Mouse (Mus musculus) stomach, embryonic 15.5 days (tissue): Measurements from ENCODE around the gene Entpd4b. TPM values are rescaled to one million over a fixed set of nuclear protein-coding genes. Genes with fewer than 3 reads are reported as not detected.
"Not testable (repeated sequence)": the region's sequence is repeated elsewhere in the genome, so short reads cannot be mapped to it uniquely, and the experiment has no call there.

ENCODE experiments used
- ATAC-seq: fragments of 200-750 bp; cut with Nextera tagmentation; 2 replicates; pipeline ENCODE4 v1.8.0; 2017; ENCODE audit warnings: low read depth, moderate number of reproducible peaks, moderate TSS enrichment; ENCODE audit not compliant: insufficient read depth, low FRiP score
- H3K27ac ChIP-seq: fragments of 300-500 bp; sonication (generic); 2 replicates; pipeline ENCODE4 v1.5.1; 2015; ENCODE audit warnings: mild to moderate bottlenecking, inconsistent platforms
- H3K27me3 ChIP-seq: fragments of 300-500 bp; sonication (generic); replicated peaks from 2 replicates; pipeline ENCODE4 v1.6.1; 2015; ENCODE audit warnings: inconsistent platforms
- H3K36me3 ChIP-seq: fragments of 300-500 bp; sonication (generic); 2 replicates; pipeline ENCODE4 v1.6.1; 2015; ENCODE audit warnings: inconsistent platforms
- H3K4me1 ChIP-seq: fragments of 300-500 bp; sonication (generic); 2 replicates; pipeline ENCODE4 v1.6.1; 2015; ENCODE audit warnings: inconsistent platforms
- H3K4me2 ChIP-seq: fragments of 300-500 bp; sonication (generic); 2 replicates; pipeline ENCODE4 v1.6.1; 2015; ENCODE audit warnings: mild to moderate bottlenecking, inconsistent platforms
- H3K4me3 ChIP-seq: fragments of 300-500 bp; sonication (generic); replicated peaks from 2 replicates; pipeline ENCODE4 v1.5.1; 2015; ENCODE audit warnings: inconsistent platforms
- H3K9ac ChIP-seq: fragments of 300-500 bp; sonication (generic); 2 replicates; pipeline ENCODE4 v1.6.1; 2015; ENCODE audit warnings: inconsistent platforms
- H3K9me3 ChIP-seq: fragments of 300-500 bp; sonication (generic); 2 replicates; pipeline ENCODE4 v1.6.1; 2016; ENCODE audit warnings: inconsistent platforms
- WGBS: fragments of 180-500 bp; shearing (Covaris S2); methylation state at CpG from one replicate; pipeline ENCODE4 v1.1.7; 2015; 5-methylcytosine and 5-hydroxymethylcytosine counted together
- polyA plus RNA-seq: library from polyadenylated mRNA; unstranded; fragments of >200 nt; fragmentation: Nextera tagmentation; extraction: Ambion mirVana; gene quantifications from 2 replicates; pipeline ENCODE4 v1.2.1, GENCODE M21; 2015

Entpd4b gene
- polyA plus RNA-seq: 16.6 and 17.1 TPM in 2 replicates

DNA sequence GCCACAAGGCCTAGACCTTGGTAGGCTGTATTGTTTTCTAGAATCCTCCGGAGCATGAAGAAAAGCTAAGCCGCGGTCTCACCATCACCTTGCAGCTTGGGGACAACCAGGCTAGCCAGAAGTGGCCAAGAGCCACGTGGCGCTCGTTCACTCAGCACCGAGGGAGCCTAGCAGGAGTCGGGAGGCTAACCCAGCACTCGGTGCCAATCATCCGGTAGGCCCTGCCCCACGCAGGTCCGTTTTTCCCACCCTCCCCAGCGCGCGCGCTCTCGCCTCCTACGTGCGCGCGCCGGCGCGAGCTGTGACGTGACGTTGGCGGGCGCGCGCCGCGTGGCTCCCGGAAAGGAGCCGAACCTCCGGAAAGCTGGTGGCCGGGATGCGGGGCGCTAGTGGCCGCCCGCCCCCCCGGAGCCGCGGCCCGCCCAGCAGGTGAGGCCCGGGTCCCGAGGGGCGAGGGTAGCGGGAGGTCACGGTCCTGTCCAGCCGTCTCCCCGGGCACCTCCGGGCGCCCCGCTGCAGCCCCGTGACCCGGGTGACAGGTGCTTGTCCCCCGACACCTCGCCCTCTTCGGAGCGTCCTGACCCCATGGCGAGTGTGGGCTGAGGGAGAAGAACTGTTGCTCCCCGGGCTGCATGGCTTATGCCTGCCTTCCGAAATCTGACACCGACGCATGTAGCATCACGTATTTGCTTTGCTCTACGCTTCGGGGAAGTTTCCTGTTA is at the start of gene Entpd4b:
Entpd4b (plus strand) TSS at position 315 of the 722 bp plus-strand sequence.
- not testable (repeated sequence) for H3K4me2 ChIP-seq, H3K4me1 ChIP-seq, H3K27ac ChIP-seq, H3K4me3 ChIP-seq, H3K36me3 ChIP-seq, H3K9ac ChIP-seq, H3K9me3 ChIP-seq, H3K27me3 ChIP-seq
- no CpG with 5 or more reads among the region's 68 CpGs for WGBS
- peak; percentile 95 for ATAC-seq

DNA sequence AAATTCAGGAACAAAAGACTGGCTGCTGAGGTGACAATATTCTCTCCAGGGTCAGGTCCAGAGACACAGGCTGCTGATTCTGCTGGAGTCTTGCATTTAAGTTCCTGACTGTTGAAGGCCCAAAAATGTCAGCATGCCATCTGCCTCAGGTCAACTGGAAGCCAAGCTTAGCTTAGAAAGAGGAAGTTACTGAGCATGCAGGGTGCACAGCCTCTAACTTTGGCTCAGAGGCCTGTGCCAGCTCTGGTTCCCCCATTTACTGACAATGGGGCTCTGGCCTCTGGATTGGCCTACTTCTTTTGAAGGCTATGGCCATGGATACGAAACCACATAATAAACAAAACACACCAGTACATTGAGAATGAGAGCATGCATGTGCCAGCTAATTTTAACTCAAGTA is 48.2 kb upstream of the Entpd4b start:
- not testable (repeated sequence) for H3K36me3 ChIP-seq, H3K9ac ChIP-seq, H3K4me3 ChIP-seq, ATAC-seq, H3K4me2 ChIP-seq, H3K9me3 ChIP-seq, H3K27ac ChIP-seq, H3K27me3 ChIP-seq, H3K4me1 ChIP-seq
- WGBS: no CpG with 5 or more reads among the region's 1 CpGs

- not testable (repeated sequence) for H3K9ac ChIP-seq, H3K27ac ChIP-seq, H3K4me3 ChIP-seq, ATAC-seq, H3K4me2 ChIP-seq, H3K9me3 ChIP-seq, H3K36me3 ChIP-seq, H3K27me3 ChIP-seq, H3K4me1 ChIP-seq
- WGBS: no CpG with 5 or more reads among the region's 2 CpGs
Measured at GRCm38 (mm10) chr14:69512449-69512848, 42.8 kb upstream of the Entpd4b start, which contains the start of gene Gm27179. Gene Gm27179 (minus strand): TSS chr14:69512549.

DNA sequence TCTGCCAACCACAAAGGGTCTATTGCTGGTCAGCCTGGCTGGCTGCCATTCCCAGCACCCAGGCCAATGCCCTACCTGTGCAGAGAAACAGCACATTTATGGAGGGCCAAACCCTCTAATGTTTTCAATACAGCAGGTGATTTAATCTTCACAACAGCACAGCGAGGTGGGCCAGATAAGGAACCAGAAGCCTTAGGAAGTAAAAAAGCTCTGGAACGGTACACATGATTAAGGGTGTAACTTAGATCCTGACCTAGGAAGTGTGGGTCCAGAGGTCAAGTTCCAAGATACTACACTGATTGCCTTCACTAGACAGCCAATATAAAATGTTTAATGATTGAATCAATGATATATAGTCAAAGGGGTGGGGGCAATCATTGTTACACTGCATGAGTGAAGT is 34.4 kb upstream of the Entpd4b start:
- H3K4me3 ChIP-seq, H3K27me3 ChIP-seq, ATAC-seq, H3K4me1 ChIP-seq, H3K9me3 ChIP-seq, H3K9ac ChIP-seq, H3K36me3 ChIP-seq, H3K27ac ChIP-seq, H3K4me2 ChIP-seq: not testable (repeated sequence)
- no CpG with 5 or more reads among the region's 2 CpGs for WGBS

- not testable (repeated sequence) for H3K27ac ChIP-seq, H3K4me2 ChIP-seq, H3K4me1 ChIP-seq, H3K27me3 ChIP-seq, H3K9ac ChIP-seq, H3K36me3 ChIP-seq, H3K9me3 ChIP-seq, H3K4me3 ChIP-seq
- no CpG with 5 or more reads among the region's 1 CpGs for WGBS
- peak; percentile 88; the same call in 1 of the 2 replicates for ATAC-seq
Measured at GRCm38 (mm10) chr14:69523001-69523400, 32.2 kb upstream of the Entpd4b start.

GRCm38 (mm10) chr14:69526202-69526601 is 29.0 kb upstream of the Entpd4b start:
- no CpG with 5 or more reads among the region's 1 CpGs for WGBS
- not testable (repeated sequence) for H3K4me1 ChIP-seq, H3K36me3 ChIP-seq, H3K9me3 ChIP-seq, H3K27me3 ChIP-seq, H3K4me3 ChIP-seq, H3K4me2 ChIP-seq, H3K27ac ChIP-seq, H3K9ac ChIP-seq
- ATAC-seq: peak; percentile 78; the same call in 1 of the 2 replicates

GRCm38 (mm10) chr14:69536539-69536938 is 18.7 kb upstream of the Entpd4b start:
- no CpG with 5 or more reads among the region's 7 CpGs for WGBS
- H3K9me3 ChIP-seq, H3K4me3 ChIP-seq, H3K27me3 ChIP-seq, H3K4me1 ChIP-seq, H3K9ac ChIP-seq, H3K4me2 ChIP-seq, H3K27ac ChIP-seq, H3K36me3 ChIP-seq: not testable (repeated sequence)
- peak; percentile 89 for ATAC-seq

GRCm38 (mm10) chr14:69540113-69540512 is 15.1 kb upstream of the Entpd4b start:
- H3K9me3 ChIP-seq, H3K36me3 ChIP-seq, H3K9ac ChIP-seq, H3K4me1 ChIP-seq, H3K27me3 ChIP-seq, H3K4me3 ChIP-seq, H3K4me2 ChIP-seq, H3K27ac ChIP-seq: not testable (repeated sequence)
- no CpG with 5 or more reads among the region's 5 CpGs for WGBS
- ATAC-seq: peak; percentile 93

GRCm38 (mm10) chr14:69542695-69543094 is 12.5 kb upstream of the Entpd4b start:
- no CpG with 5 or more reads among the region's 7 CpGs for WGBS
- H3K9ac ChIP-seq, H3K4me1 ChIP-seq, H3K4me3 ChIP-seq, H3K4me2 ChIP-seq, H3K27ac ChIP-seq, ATAC-seq, H3K36me3 ChIP-seq, H3K27me3 ChIP-seq, H3K9me3 ChIP-seq: not testable (repeated sequence)

GRCm38 (mm10) chr14:69544033-69544432 is 11.2 kb upstream of the Entpd4b start:
- H3K4me2 ChIP-seq, H3K27me3 ChIP-seq, H3K4me3 ChIP-seq, ATAC-seq, H3K9ac ChIP-seq, H3K9me3 ChIP-seq, H3K36me3 ChIP-seq, H3K27ac ChIP-seq, H3K4me1 ChIP-seq: not testable (repeated sequence)
- no CpG with 5 or more reads among the region's 7 CpGs for WGBS

GRCm38 (mm10) chr14:69545052-69545451 is 10.2 kb upstream of the Entpd4b start:
- not testable (repeated sequence) for H3K9me3 ChIP-seq, H3K4me3 ChIP-seq, H3K4me2 ChIP-seq, H3K27me3 ChIP-seq, H3K9ac ChIP-seq, ATAC-seq, H3K4me1 ChIP-seq, H3K27ac ChIP-seq, H3K36me3 ChIP-seq
- WGBS: no CpG with 5 or more reads among the region's 2 CpGs

- not testable (repeated sequence) for H3K4me3 ChIP-seq, H3K9ac ChIP-seq, H3K4me2 ChIP-seq, H3K4me1 ChIP-seq, H3K36me3 ChIP-seq, ATAC-seq, H3K27ac ChIP-seq, H3K27me3 ChIP-seq, H3K9me3 ChIP-seq
- no CpG with 5 or more reads among the region's 4 CpGs for WGBS
Measured at GRCm38 (mm10) chr14:69547310-69547709, 7.9 kb upstream of the Entpd4b start.

GRCm38 (mm10) chr14:69556820-69557219 is 1.6 kb downstream of the Entpd4b start:
- not testable (repeated sequence) for H3K36me3 ChIP-seq, H3K9ac ChIP-seq, H3K4me2 ChIP-seq, H3K27ac ChIP-seq, H3K9me3 ChIP-seq, H3K27me3 ChIP-seq, H3K4me1 ChIP-seq, H3K4me3 ChIP-seq, ATAC-seq
- no CpG with 5 or more reads among the region's 8 CpGs for WGBS
